Mouse (Mus musculus) lung, postnatal 0 days (tissue): ENCODE data around the gene Nemp2. TPM values are rescaled to one million over a fixed set of nuclear protein-coding genes. Genes with fewer than 3 reads are reported as not detected.

ENCODE experiments used
- ATAC-seq: fragments of 200-750 bp; cut with Nextera tagmentation; 2 replicates; pipeline ENCODE4 v1.8.0; 2017; ENCODE audit warnings: moderate library complexity
- DNase-seq: peaks from one replicate; pipeline ENCODE4 v3.0.0-alpha.2; 2016; ENCODE audit warnings: low spot score
- H3K27ac ChIP-seq: fragments of 300-500 bp; sonication (generic); 2 replicates; pipeline ENCODE4 v1.5.1; 2014; ENCODE audit warnings: antibody characterized with exemption, mild to moderate bottlenecking, low read length, mixed read lengths
- H3K27me3 ChIP-seq: fragments of 300-500 bp; sonication (generic); replicated peaks from 2 replicates; pipeline ENCODE4 v1.6.1; 2014; ENCODE audit warnings: low read length, mixed read lengths; ENCODE audit not compliant: insufficient read depth
- H3K36me3 ChIP-seq: fragments of 300-500 bp; sonication (generic); 2 replicates; pipeline ENCODE4 v1.6.1; 2014; ENCODE audit warnings: low read length, mixed read lengths; ENCODE audit not compliant: insufficient read depth
- H3K4me1 ChIP-seq: fragments of 300-500 bp; sonication (generic); 2 replicates; pipeline ENCODE4 v1.6.1; 2014; ENCODE audit warnings: antibody characterized with exemption, low read depth, low read length, mixed read lengths; ENCODE audit not compliant: insufficient read depth
- H3K4me2 ChIP-seq: fragments of 300-500 bp; sonication (generic); replicated peaks from 2 replicates; pipeline ENCODE4 v1.6.1; 2014; ENCODE audit warnings: low read depth, mild to moderate bottlenecking, low read length, moderate library complexity, mixed read lengths
- H3K4me3 ChIP-seq: fragments of 300-500 bp; sonication (generic); 2 replicates; pipeline ENCODE4 v1.5.1; 2014; ENCODE audit warnings: low read depth, low read length
- H3K9ac ChIP-seq: fragments of 300-500 bp; sonication (generic); replicated peaks from 2 replicates; pipeline ENCODE4 v1.6.1; 2014; ENCODE audit warnings: low read depth, mild to moderate bottlenecking
- H3K9me3 ChIP-seq: fragments of 300-500 bp; sonication (generic); 2 replicates; pipeline ENCODE4 v1.6.1; 2016; ENCODE audit warnings: low read length, mixed read lengths
- CTCF ChIP-seq: IDR thresholded peaks from 2 replicates; pipeline ENCODE4 v1.5.1; 2016; ENCODE audit warnings: antibody characterized with exemption, mild to moderate bottlenecking
- EP300 ChIP-seq: IDR thresholded peaks from 2 replicates; pipeline ENCODE4 v1.6.1; 2016; ENCODE audit warnings: antibody characterized with exemption, mild to moderate bottlenecking, control low read depth
- WGBS: fragments of 180-500 bp; shearing (Covaris S2); extraction: QIAGEN DNeasy Blood & Tissue Kit; methylation state at CpG from one replicate; pipeline ENCODE4 v1.1.7; 2014; 5-methylcytosine and 5-hydroxymethylcytosine counted together
- polyA plus RNA-seq: library from polyadenylated mRNA; unstranded; fragments of >200 nt; fragmentation: Nextera tagmentation; extraction: Ambion mirVana; gene quantifications from 2 replicates; pipeline ENCODE4 v1.2.1, GENCODE M21; 2015

Nemp2 gene
- 3.3 and 3.5 TPM in 2 replicates for polyA plus RNA-seq

DNA sequence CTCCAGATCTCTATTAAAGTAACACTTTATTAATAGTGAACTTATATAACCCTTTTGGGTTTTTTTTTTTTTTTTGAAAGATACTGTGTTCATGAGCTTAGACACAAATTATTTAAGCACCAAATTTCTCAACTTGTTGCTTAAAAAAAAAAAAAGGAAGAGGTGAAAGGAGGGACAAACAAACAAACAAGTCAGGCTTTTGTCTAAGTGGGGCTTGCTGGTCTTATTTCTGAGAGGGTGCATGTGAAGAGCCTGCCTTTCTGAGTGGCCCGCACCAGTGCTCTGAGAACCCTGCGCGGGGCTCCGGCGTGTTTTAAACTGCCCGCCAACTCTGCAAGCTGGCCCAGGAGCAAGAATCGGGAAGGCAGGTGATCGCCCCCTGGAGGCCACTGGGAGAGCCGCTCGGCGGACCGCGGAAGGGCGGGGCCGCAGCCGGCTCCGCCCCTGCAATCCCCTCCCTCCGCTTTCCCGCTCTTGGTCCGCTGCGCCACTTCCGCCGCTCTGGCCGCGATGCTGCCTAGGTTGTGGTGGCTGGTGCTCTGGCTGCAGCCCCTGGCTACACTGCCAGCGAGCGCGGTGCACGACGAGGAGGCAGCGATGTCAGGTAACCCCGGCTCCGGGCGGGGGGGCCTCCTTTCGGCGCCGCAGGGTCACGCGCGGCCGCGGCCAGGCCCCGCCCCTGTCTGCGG, at the start of gene Nemp2:
TSS of gene Nemp2 (plus strand) at position 456 of the 689 bp plus-strand sequence.
- Histone ChIP-seq H3K36me3 (no peaks in the 10 kb centered on the region), H3K4me3 (peak within 1 kb of the TSS; percentile 97), H3K9me3 (no peaks in the 10 kb centered on the region), H3K9ac (peak within 1 kb of the TSS; percentile 61), H3K4me2 (peak within 1 kb of the TSS; percentile 44), H3K4me1 (no peaks in the 10 kb centered on the region), H3K27me3 (no peaks in the 10 kb centered on the region), H3K27ac (peak within 1 kb of the TSS; percentile 84)
- TF ChIP-seq CTCF (peak; percentile 86), EP300 (no peak)
- ATAC-seq (peak; percentile 94), DNase-seq (peak; percentile 96)
- WGBS, result 1% methylated on average over 36 of the region's 44 CpGs

DNA sequence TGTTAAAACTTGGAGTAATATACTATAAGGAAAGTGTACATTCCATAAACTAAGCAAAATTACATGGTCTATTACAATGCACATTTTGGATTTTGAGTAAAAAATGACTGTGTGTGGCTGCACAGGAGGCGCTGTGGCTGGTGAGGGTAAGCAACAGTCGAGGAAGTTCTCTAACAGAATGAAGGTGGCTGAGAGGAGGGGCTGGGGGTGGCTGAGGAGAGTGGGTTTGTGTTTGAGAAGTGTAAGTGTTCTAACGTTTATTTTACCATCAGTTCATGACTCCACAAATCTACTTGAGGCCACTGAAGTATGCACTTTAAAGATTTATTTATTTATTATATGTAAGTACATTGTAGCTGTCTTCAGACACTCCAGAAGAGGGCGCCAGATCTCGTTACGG, 48.8 kb upstream of the Nemp2 start:
- TF ChIP-seq CTCF, result peak; percentile 22; the same call in 1 of the 2 replicates
- TF ChIP-seq EP300, result no peak
- Histone ChIP-seq H3K4me1 (peaks cover 10% of the 10 kb centered on the region; the same call in 1 of the 2 replicates), H3K27ac (no peak overlapping the region), H3K27me3 (no peaks in the 10 kb centered on the region), H3K9me3 (no peaks in the 10 kb centered on the region), H3K9ac (no peak overlapping the region), H3K4me3 (no peak overlapping the region), H3K4me2 (no peak overlapping the region), H3K36me3 (no peaks in the 10 kb centered on the region)
- peak; percentile 59 for DNase-seq
- peak; percentile 58 for ATAC-seq
- WGBS, result 36% methylated on average over 5 of the region's 6 CpGs

DNA sequence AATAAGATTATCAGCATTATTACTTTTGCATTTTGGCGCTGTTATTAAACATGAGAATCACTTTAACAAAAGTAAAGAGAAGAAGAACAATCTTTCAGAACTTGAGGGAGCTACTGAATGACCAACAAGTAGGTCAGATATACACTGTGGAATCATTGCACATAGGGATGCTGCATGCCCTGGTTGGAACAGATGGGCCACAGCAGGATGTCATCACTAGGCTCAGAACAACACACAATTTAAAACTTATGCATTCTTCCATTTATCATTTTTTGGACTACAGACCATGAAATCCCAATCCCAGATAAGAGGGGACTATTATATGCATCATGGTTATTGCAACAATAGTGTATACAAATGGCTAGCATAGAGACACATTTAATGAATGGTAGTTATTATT, 47.6 kb upstream of the Nemp2 start:
- ATAC-seq, result no peak
- H3K9me3 ChIP-seq, result no peaks in the 10 kb centered on the region
- WGBS, result 98% methylated on average over 1 of the region's 1 CpGs

DNA sequence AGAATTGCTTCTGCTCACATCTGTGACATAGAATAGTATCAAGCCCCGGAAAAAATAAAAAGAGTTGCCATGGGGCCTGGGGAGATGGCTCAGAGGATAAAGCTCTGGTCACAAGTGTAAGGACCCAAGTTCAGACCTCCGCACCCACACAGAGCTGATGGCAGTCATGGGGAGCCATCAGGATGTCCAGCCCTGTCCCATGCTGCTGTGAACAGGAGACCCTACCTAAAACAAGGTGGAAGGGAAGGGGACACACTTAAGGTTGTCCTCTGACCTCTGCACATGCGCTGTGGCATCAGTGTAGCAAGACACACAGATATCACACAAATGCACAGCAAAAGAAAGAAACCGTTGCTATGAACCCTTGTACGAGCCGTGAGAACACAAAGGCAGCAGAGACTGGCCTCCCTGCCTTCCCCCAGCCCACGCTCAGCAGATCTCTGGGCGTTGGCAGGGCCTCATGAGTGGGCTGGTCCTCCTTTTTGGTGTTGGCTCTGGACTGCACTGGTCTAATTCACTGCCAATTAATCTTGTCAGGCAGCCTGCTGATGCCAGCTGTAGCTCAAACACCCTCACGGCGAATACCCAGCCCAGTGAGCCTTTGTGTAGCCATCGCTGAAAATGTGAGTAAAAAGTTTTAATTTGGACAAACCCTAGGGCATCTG, 33.4 kb upstream of the Nemp2 start:
- Histone ChIP-seq H3K27ac (no peak overlapping the region; the same call in 1 of the 2 replicates), H3K4me2 (no peak overlapping the region), H3K4me3 (no peak overlapping the region), H3K4me1 (peaks cover 3% of the 10 kb centered on the region; the same call in 1 of the 2 replicates), H3K27me3 (no peaks in the 10 kb centered on the region), H3K9me3 (no peaks in the 10 kb centered on the region), H3K9ac (no peak overlapping the region), H3K36me3 (no peaks in the 10 kb centered on the region)
- 0 out of 2 replicates have a peak, but pooled peaks have one; percentile 49 for ATAC-seq
- TF ChIP-seq CTCF (no peak), EP300 (no peak)
- WGBS, result 51% methylated on average over 11 of the region's 11 CpGs
- peak; percentile 41 for DNase-seq

More for the DNA sequence above, 47.6 kb upstream of the Nemp2 start:
- no peak for DNase-seq
- Histone ChIP-seq H3K9ac (no peak overlapping the region), H3K4me3 (no peak overlapping the region), H3K27me3 (no peaks in the 10 kb centered on the region), H3K4me1 (peaks cover 10% of the 10 kb centered on the region; the same call in 1 of the 2 replicates), H3K36me3 (no peaks in the 10 kb centered on the region), H3K4me2 (no peak overlapping the region), H3K27ac (no peak overlapping the region)
- TF ChIP-seq EP300, result no peak
- no peak for TF ChIP-seq CTCF

DNA sequence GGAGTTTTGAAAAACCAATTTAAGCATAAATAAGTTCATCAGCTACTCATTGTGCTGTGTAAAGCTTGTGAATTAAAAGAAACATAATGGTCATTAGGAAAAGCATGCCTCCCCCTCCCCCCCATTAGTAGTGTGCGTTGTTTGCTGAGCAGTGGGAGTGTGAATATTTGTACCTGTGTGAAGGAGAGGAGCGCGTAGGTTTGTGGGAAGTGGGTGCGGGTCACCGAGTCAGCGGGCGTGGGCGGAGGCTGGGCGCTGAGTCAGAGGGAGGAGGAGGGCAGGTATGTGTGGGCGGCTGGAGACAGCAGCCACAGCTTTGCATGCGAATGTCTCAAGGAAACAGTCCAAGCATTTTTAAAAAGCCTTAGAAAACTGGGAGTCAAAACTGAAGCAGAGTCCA, 32.7 kb upstream of the Nemp2 start:
- H3K9ac ChIP-seq, result no peak overlapping the region
- TF ChIP-seq EP300 (no peak), CTCF (no peak)
- no peaks in the 10 kb centered on the region for H3K9me3 ChIP-seq
- ATAC-seq (peak; percentile 93), DNase-seq (peak; percentile 73)
- H3K36me3 ChIP-seq, result no peaks in the 10 kb centered on the region
- H3K27ac ChIP-seq, result no peak overlapping the region
- H3K4me1 ChIP-seq, result peaks cover 3% of the 10 kb centered on the region; the same call in 1 of the 2 replicates
- H3K27me3 ChIP-seq, result no peaks in the 10 kb centered on the region
- WGBS, result 46% methylated on average over 11 of the region's 11 CpGs
- peak overlapping the region; percentile 25; the same call in 1 of the 2 replicates for H3K4me2 ChIP-seq
- H3K4me3 ChIP-seq, result no peak overlapping the region

DNA sequence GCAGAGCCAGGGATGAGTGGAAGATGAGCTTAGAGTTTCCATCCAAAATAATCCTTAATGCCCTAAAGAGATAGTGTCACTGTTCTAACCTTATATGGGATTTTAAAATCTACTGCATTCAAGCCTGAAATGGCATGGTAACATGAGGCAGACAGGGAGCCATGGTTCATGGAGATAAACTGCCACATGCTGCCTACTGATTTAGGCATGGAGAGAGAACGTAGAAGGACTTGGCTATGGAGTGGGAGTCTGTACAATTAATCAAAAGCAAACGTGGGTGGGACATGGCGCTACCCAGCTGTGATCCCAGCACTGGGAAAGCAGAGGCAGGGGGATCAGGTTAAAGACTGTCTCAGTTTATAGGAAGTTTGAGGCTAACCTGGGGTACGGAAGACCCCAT, 32.1 kb upstream of the Nemp2 start:
- no peak for DNase-seq
- H3K27ac ChIP-seq, result no peak overlapping the region

More for the DNA sequence above, 32.1 kb upstream of the Nemp2 start:
- H3K27me3 ChIP-seq, result no peaks in the 10 kb centered on the region
- no peaks in the 10 kb centered on the region for H3K9me3 ChIP-seq
- peaks cover 3% of the 10 kb centered on the region; the same call in 1 of the 2 replicates for H3K4me1 ChIP-seq
- H3K4me3 ChIP-seq, result no peak overlapping the region
- TF ChIP-seq CTCF, result no peak
- no peak for TF ChIP-seq EP300
- ATAC-seq, result no peak
- no peaks in the 10 kb centered on the region for H3K36me3 ChIP-seq
- H3K9ac ChIP-seq, result no peak overlapping the region
- peak overlapping the region; percentile 25; the same call in 1 of the 2 replicates for H3K4me2 ChIP-seq
- WGBS, result 55% methylated on average over 4 of the region's 4 CpGs
